Mouse (Mus musculus) olfactory bulb, adult 2 months (tissue): ENCODE results near the gene Abce1. TPM values are rescaled to one million over a fixed set of nuclear protein-coding genes. Genes with fewer than 3 reads are reported as not detected.
"Not testable (repeated sequence)": the region's sequence is repeated elsewhere in the genome, so short reads cannot be mapped to it uniquely, and the experiment has no call there.

Experiments
- H3K27ac ChIP-seq: fragments of 200-500 bp; 2 replicates; pipeline ENCODE4 v1.5.1; 2012; ENCODE audit warnings: low read depth, low read length; ENCODE audit not compliant: insufficient read depth
- H3K4me1 ChIP-seq: fragments of 200-500 bp; 2 replicates; pipeline ENCODE4 v1.6.1; 2012; ENCODE audit warnings: low read length; ENCODE audit not compliant: control insufficient read depth, insufficient read depth
- H3K4me3 ChIP-seq: fragments of 200-500 bp; 2 replicates; pipeline ENCODE4 v1.5.1; 2012; ENCODE audit warnings: mild to moderate bottlenecking, low read depth, low read length, moderate library complexity; ENCODE audit not compliant: insufficient read depth
- CTCF ChIP-seq: fragments of 200-500 bp; IDR thresholded peaks from 2 replicates; pipeline ENCODE4 v1.5.1; 2012; ENCODE audit warnings: low read depth, mild to moderate bottlenecking, low read length, moderate library complexity; ENCODE audit not compliant: insufficient read depth
- POLR2A ChIP-seq: fragments of 200-500 bp; IDR thresholded peaks from 2 replicates; pipeline ENCODE4 v1.6.1; 2012; ENCODE audit warnings: mild to moderate bottlenecking, low read depth, low read length, moderate library complexity; ENCODE audit not compliant: insufficient read depth
- WGBS: fragments of 180-500 bp; shearing (Covaris S2); methylation state at CpG from one replicate; pipeline ENCODE4 v1.1.7; 2018; 5-methylcytosine and 5-hydroxymethylcytosine counted together
- polyA plus RNA-seq: library from polyadenylated mRNA; stranded (reverse); fragments of >200 nt; gene quantifications from 2 replicates; pipeline ENCODE4 v1.2.4, GENCODE M21; 2012; ENCODE audit warnings: low replicate concordance; ENCODE audit not compliant: missing spikeins, insufficient read depth, insufficient read length

The Abce1 gene
- polyA plus RNA-seq, 1 experiment = not detected

GRCm38 (mm10) chr8:79712676-79713075 is 1.1 kb upstream of the Abce1 start:
- TF ChIP-seq POLR2A = no peak
- TF ChIP-seq CTCF = no peak
- Histone ChIP-seq H3K4me3 (no peak overlapping the region), H3K4me1 (no peaks in the 10 kb centered on the region), H3K27ac (no peak overlapping the region)
- 60% methylated on average over 6 of the region's 6 CpGs for WGBS

GRCm38 (mm10) chr8:79706687-79707086 is 4.9 kb downstream of the Abce1 start:
- 93% methylated on average over 3 of the region's 3 CpGs for WGBS
- no peaks in the 10 kb centered on the region for H3K4me1 ChIP-seq
- H3K27ac ChIP-seq = no peak overlapping the region
- H3K4me3 ChIP-seq = no peak overlapping the region
- TF ChIP-seq CTCF (no peak), POLR2A (no peak)

- Histone ChIP-seq H3K27ac (no peak overlapping the region), H3K4me3 (no peak overlapping the region), H3K4me1 (no peaks in the 10 kb centered on the region)
- WGBS = 48% methylated on average over 2 of the region's 2 CpGs
- TF ChIP-seq CTCF (no peak), POLR2A (no peak)
Measured at GRCm38 (mm10) chr8:79692531-79692930, 19.0 kb downstream of the Abce1 start.

GRCm38 (mm10) chr8:79685927-79686326 is 25.6 kb downstream of the Abce1 start:
- H3K4me3 ChIP-seq, H3K27ac ChIP-seq, H3K4me1 ChIP-seq: not testable (repeated sequence)
- 88% methylated on average over 5 of the region's 5 CpGs for WGBS

GRCm38 (mm10) chr8:79680965-79681364 is 30.6 kb downstream of the Abce1 start:
- Histone ChIP-seq H3K4me3 (peak overlapping the region; percentile 43; the same call in 1 of the 2 replicates), H3K4me1 (peaks cover 8% of the 10 kb centered on the region; the same call in 1 of the 2 replicates), H3K27ac (no peak overlapping the region)
- TF ChIP-seq POLR2A (no peak), CTCF (no peak)
- WGBS = 33% methylated on average over 2 of the region's 2 CpGs

GRCm38 (mm10) chr8:79680555-79680954 is 31.0 kb downstream of the Abce1 start:
- 11% methylated on average over 34 of the region's 34 CpGs for WGBS
- peaks cover 8% of the 10 kb centered on the region; the same call in 1 of the 2 replicates for H3K4me1 ChIP-seq
- H3K4me3 ChIP-seq = peak overlapping the region; percentile 43
- TF ChIP-seq CTCF (no peak), POLR2A (no peak)
- no peak overlapping the region for H3K27ac ChIP-seq

GRCm38 (mm10) chr8:79680083-79680482 is 31.5 kb downstream of the Abce1 start:
- H3K4me3 ChIP-seq = peak overlapping the region; percentile 43
- not testable (repeated sequence) for H3K4me1 ChIP-seq, H3K27ac ChIP-seq
- 54% methylated on average over 10 of the region's 10 CpGs for WGBS

- Histone ChIP-seq H3K27ac (no peak overlapping the region), H3K4me1 (peaks cover 8% of the 10 kb centered on the region; the same call in 1 of the 2 replicates), H3K4me3 (no peak overlapping the region)
- 63% methylated on average over 5 of the region's 5 CpGs for WGBS
- TF ChIP-seq CTCF (no peak), POLR2A (no peak)
Measured at GRCm38 (mm10) chr8:79679005-79679404, 32.5 kb downstream of the Abce1 start.

- 87% methylated on average over 4 of the region's 4 CpGs for WGBS
- no peak for TF ChIP-seq POLR2A
- TF ChIP-seq CTCF = no peak
- Histone ChIP-seq H3K27ac (no peak overlapping the region), H3K4me3 (no peak overlapping the region), H3K4me1 (peaks cover 8% of the 10 kb centered on the region; the same call in 1 of the 2 replicates)
Measured at GRCm38 (mm10) chr8:79676461-79676860, 35.1 kb downstream of the Abce1 start.

- 89% methylated on average over 4 of the region's 4 CpGs for WGBS
- not testable (repeated sequence) for H3K4me3 ChIP-seq, H3K4me1 ChIP-seq, H3K27ac ChIP-seq
Measured at GRCm38 (mm10) chr8:79658715-79659114, 52.8 kb downstream of the Abce1 start.
